Mouse (Mus musculus): ENCODE results near the gene Igbp1. TPM values are rescaled to one million over a fixed set of nuclear protein-coding genes. Genes with fewer than 3 reads are reported as not detected.

The Igbp1 gene
- total RNA-seq, 2 experiments from 2014 or later = 37.5 to 39.7 TPM

Other genes with a start within 250 kb of the Igbp1 start
- gene Otud6a, start 65.3 kb upstream of the Igbp1 start, total RNA-seq (2021) = not detected
- gene Awat2, start 51.6 kb upstream of the Igbp1 start, total RNA-seq (2021) = not detected
- not detected for gene Dgat2l6, start 30.5 kb downstream of the Igbp1 start, total RNA-seq (2021)
- gene Awat1, start 78.0 kb downstream of the Igbp1 start, total RNA-seq (2021) = not detected
- gene P2ry4, start 100.6 kb downstream of the Igbp1 start, total RNA-seq (2021) = not detected
- gene Arr3, start 111.2 kb downstream of the Igbp1 start, total RNA-seq (2021) = not detected
- gene Kif4, start 131.4 kb downstream of the Igbp1 start, total RNA-seq (2021) = under 1 TPM; 0.55 to 0.59 TPM
- gene Pdzd11, start 132.3 kb downstream of the Igbp1 start, total RNA-seq (2021) = 10 to 100 TPM; 25.9 to 27.1 TPM
- not detected for gene Gdpd2, start 235.6 kb downstream of the Igbp1 start, total RNA-seq (2021)